Mouse (Mus musculus): ENCODE results near the gene Olfr697. TPM values are rescaled to one million over a fixed set of nuclear protein-coding genes. Genes with fewer than 3 reads are reported as not detected.
"Not testable (repeated sequence)": the region's sequence is repeated elsewhere in the genome, so short reads cannot be mapped to it uniquely, and the experiment has no call there.

Gene Olfr697
- polyA plus RNA-seq (2011; ENCODE audit: insufficient read depth, insufficient read length, low read depth, missing spikeins) = not detected in 2 replicates

GRCm38 (mm10) chr7:106742343-106742742 lies at the start of gene Olfr697:
Gene Olfr697, minus strand, starts transcription at chr7:106742443.
- H3K4me1 ChIP-seq (ENCODE audit: control insufficient read depth, insufficient read depth, low read length) = no peaks in the 10 kb centered on the region
- H3K36me3 ChIP-seq (ENCODE audit: control insufficient read depth, insufficient read depth, low read length, poor library complexity, severe bottlenecking) = no peaks in the 10 kb centered on the region
- no peak within 1 kb of the TSS for H3K27ac ChIP-seq (ENCODE audit: insufficient read depth, low read length)
- no peaks in the 10 kb centered on the region for H3K27me3 ChIP-seq (ENCODE audit: control insufficient read depth, insufficient read depth, low read length, poor library complexity, severe bottlenecking)
- TF ChIP-seq CTCF (IDR thresholded peaks at IDR 0.05; ENCODE audit: low read depth, low read length) (no peak), POLR2A (IDR thresholded peaks at IDR 0.05; ENCODE audit: insufficient read depth, low read length) (no peak), EP300 (IDR thresholded peaks at IDR 0.05; ENCODE audit: insufficient read depth, low read depth, low read length) (no peak)
- no peak within 1 kb of the TSS for H3K4me3 ChIP-seq (ENCODE audit: low read depth, low read length)
- no peaks in the 10 kb centered on the region; the same call in 1 of the 2 replicates for H3K9me3 ChIP-seq (replicated peaks; ENCODE audit: control insufficient read depth, insufficient read depth, low read length, poor library complexity, severe bottlenecking)
- H3K9ac ChIP-seq (ENCODE audit: low read depth, poor library complexity, severe bottlenecking) = no peak within 1 kb of the TSS

- Histone ChIP-seq H3K4me1 (ENCODE audit: control insufficient read depth, insufficient read depth, low read length) (no peaks in the 10 kb centered on the region), H3K9me3 (replicated peaks; ENCODE audit: control insufficient read depth, insufficient read depth, low read length, poor library complexity, severe bottlenecking) (no peaks in the 10 kb centered on the region), H3K27ac (ENCODE audit: insufficient read depth, low read length) (no peak overlapping the region), H3K36me3 (ENCODE audit: control insufficient read depth, insufficient read depth, low read length, poor library complexity, severe bottlenecking) (no peaks in the 10 kb centered on the region), H3K4me3 (ENCODE audit: low read depth, low read length) (no peak overlapping the region), H3K9ac (ENCODE audit: low read depth, poor library complexity, severe bottlenecking) (no peak overlapping the region), H3K27me3 (ENCODE audit: control insufficient read depth, insufficient read depth, low read length, poor library complexity, severe bottlenecking) (no peaks in the 10 kb centered on the region)
- TF ChIP-seq CTCF (IDR thresholded peaks at IDR 0.05; ENCODE audit: low read depth, low read length) (no peak), POLR2A (IDR thresholded peaks at IDR 0.05; ENCODE audit: insufficient read depth, low read length) (no peak), EP300 (IDR thresholded peaks at IDR 0.05; ENCODE audit: insufficient read depth, low read depth, low read length) (no peak)
Measured at GRCm38 (mm10) chr7:106788330-106788729, 46.1 kb upstream of the Olfr697 start.

- not testable (repeated sequence) for H3K4me1 ChIP-seq (ENCODE audit: control insufficient read depth, insufficient read depth, low read length); H3K36me3 ChIP-seq (ENCODE audit: control insufficient read depth, insufficient read depth, low read length, poor library complexity, severe bottlenecking); H3K9ac ChIP-seq (ENCODE audit: low read depth, poor library complexity, severe bottlenecking); H3K4me3 ChIP-seq (ENCODE audit: low read depth, low read length); H3K27ac ChIP-seq (ENCODE audit: insufficient read depth, low read length); H3K9me3 ChIP-seq (replicated peaks; ENCODE audit: control insufficient read depth, insufficient read depth, low read length, poor library complexity, severe bottlenecking); H3K27me3 ChIP-seq (ENCODE audit: control insufficient read depth, insufficient read depth, low read length, poor library complexity, severe bottlenecking)
Measured at GRCm38 (mm10) chr7:106761008-106761407, 18.8 kb upstream of the Olfr697 start.

GRCm38 (mm10) chr7:106758800-106759199 lies 16.6 kb upstream of the Olfr697 start:
- Histone ChIP-seq H3K4me1 (ENCODE audit: control insufficient read depth, insufficient read depth, low read length) (no peaks in the 10 kb centered on the region), H3K27me3 (ENCODE audit: control insufficient read depth, insufficient read depth, low read length, poor library complexity, severe bottlenecking) (no peaks in the 10 kb centered on the region), H3K9ac (ENCODE audit: low read depth, poor library complexity, severe bottlenecking) (no peak overlapping the region), H3K9me3 (replicated peaks; ENCODE audit: control insufficient read depth, insufficient read depth, low read length, poor library complexity, severe bottlenecking) (no peaks in the 10 kb centered on the region), H3K27ac (ENCODE audit: insufficient read depth, low read length) (no peak overlapping the region), H3K4me3 (ENCODE audit: low read depth, low read length) (no peak overlapping the region), H3K36me3 (ENCODE audit: control insufficient read depth, insufficient read depth, low read length, poor library complexity, severe bottlenecking) (no peaks in the 10 kb centered on the region)
- TF ChIP-seq EP300 (IDR thresholded peaks at IDR 0.05; ENCODE audit: insufficient read depth, low read depth, low read length) (no peak), CTCF (IDR thresholded peaks at IDR 0.05; ENCODE audit: low read depth, low read length) (no peak), POLR2A (IDR thresholded peaks at IDR 0.05; ENCODE audit: insufficient read depth, low read length) (no peak)

- no peaks in the 10 kb centered on the region for H3K9me3 ChIP-seq (replicated peaks; ENCODE audit: control insufficient read depth, insufficient read depth, low read length, poor library complexity, severe bottlenecking)
- H3K27ac ChIP-seq (ENCODE audit: insufficient read depth, low read length) = no peak within 1 kb of the TSS
- H3K36me3 ChIP-seq (ENCODE audit: control insufficient read depth, insufficient read depth, low read length, poor library complexity, severe bottlenecking) = no peaks in the 10 kb centered on the region
- no peaks in the 10 kb centered on the region for H3K4me1 ChIP-seq (ENCODE audit: control insufficient read depth, insufficient read depth, low read length)
- no peak within 1 kb of the TSS for H3K4me3 ChIP-seq (ENCODE audit: low read depth, low read length)
- TF ChIP-seq POLR2A (IDR thresholded peaks at IDR 0.05; ENCODE audit: insufficient read depth, low read length) = no peak
- no peak for TF ChIP-seq EP300 (IDR thresholded peaks at IDR 0.05; ENCODE audit: insufficient read depth, low read depth, low read length)
- TF ChIP-seq CTCF (IDR thresholded peaks at IDR 0.05; ENCODE audit: low read depth, low read length) = no peak
- no peak within 1 kb of the TSS for H3K9ac ChIP-seq (ENCODE audit: low read depth, poor library complexity, severe bottlenecking)
- no peaks in the 10 kb centered on the region for H3K27me3 ChIP-seq (ENCODE audit: control insufficient read depth, insufficient read depth, low read length, poor library complexity, severe bottlenecking)
Measured at GRCm38 (mm10) chr7:106755297-106755696, 13.1 kb upstream of the Olfr697 start, which contains the start of gene Olfr698. Gene Olfr698, minus strand, starts transcription at chr7:106755397.

GRCm38 (mm10) chr7:106745811-106746210 lies 3.6 kb upstream of the Olfr697 start:
- H3K27ac ChIP-seq (ENCODE audit: insufficient read depth, low read length) = 0 out of 2 replicates have a peak overlapping the region, but pooled peaks have one; percentile 44
- H3K4me3 ChIP-seq (ENCODE audit: low read depth, low read length) = no peak overlapping the region
- no peaks in the 10 kb centered on the region for H3K4me1 ChIP-seq (ENCODE audit: control insufficient read depth, insufficient read depth, low read length)
- no peaks in the 10 kb centered on the region for H3K36me3 ChIP-seq (ENCODE audit: control insufficient read depth, insufficient read depth, low read length, poor library complexity, severe bottlenecking)
- no peak for TF ChIP-seq POLR2A (IDR thresholded peaks at IDR 0.05; ENCODE audit: insufficient read depth, low read length)
- no peak for TF ChIP-seq EP300 (IDR thresholded peaks at IDR 0.05; ENCODE audit: insufficient read depth, low read depth, low read length)
- TF ChIP-seq CTCF (IDR thresholded peaks at IDR 0.05; ENCODE audit: low read depth, low read length) = no peak
- H3K27me3 ChIP-seq (ENCODE audit: control insufficient read depth, insufficient read depth, low read length, poor library complexity, severe bottlenecking) = no peaks in the 10 kb centered on the region
- H3K9ac ChIP-seq (ENCODE audit: low read depth, poor library complexity, severe bottlenecking) = no peak overlapping the region
- H3K9me3 ChIP-seq (replicated peaks; ENCODE audit: control insufficient read depth, insufficient read depth, low read length, poor library complexity, severe bottlenecking) = peaks cover 2% of the 10 kb centered on the region; the same call in 1 of the 2 replicates

All from ES-Bruce4 (cell line).